Mouse (Mus musculus) stomach, embryonic 16.5 days (tissue): ENCODE data around the gene Ell3. TPM values are rescaled to one million over a fixed set of nuclear protein-coding genes. Genes with fewer than 3 reads are reported as not detected.

ENCODE experiments used
- ATAC-seq: fragments of 200-750 bp; cut with Nextera tagmentation; 2 replicates; pipeline ENCODE4 v1.8.0; 2017; ENCODE audit warnings: moderate number of reproducible peaks, moderate TSS enrichment; ENCODE audit not compliant: insufficient read depth, low FRiP score
- H3K27ac ChIP-seq: fragments of 300-500 bp; sonication (generic); 2 replicates; pipeline ENCODE4 v1.5.1; 2014; ENCODE audit warnings: low read length
- H3K27me3 ChIP-seq: fragments of 300-500 bp; sonication (generic); 2 replicates; pipeline ENCODE4 v1.6.1; 2014; ENCODE audit warnings: low read length, control low read depth, mixed read lengths; ENCODE audit not compliant: control insufficient read depth, insufficient read depth
- H3K36me3 ChIP-seq: fragments of 300-500 bp; sonication (generic); 2 replicates; pipeline ENCODE4 v1.6.1; 2014; ENCODE audit warnings: low read length; ENCODE audit not compliant: control insufficient read depth, insufficient read depth
- H3K4me1 ChIP-seq: fragments of 300-500 bp; sonication (generic); 2 replicates; pipeline ENCODE4 v1.6.1; 2014; ENCODE audit warnings: low read length, control low read depth, mixed read lengths; ENCODE audit not compliant: control insufficient read depth, insufficient read depth
- H3K4me2 ChIP-seq: fragments of 300-500 bp; sonication (generic); 2 replicates; pipeline ENCODE4 v1.6.1; 2014; ENCODE audit warnings: low read depth, low read length, mixed read lengths
- H3K4me3 ChIP-seq: fragments of 300-500 bp; sonication (generic); replicated peaks from 2 replicates; pipeline ENCODE4 v1.5.1; 2014; ENCODE audit warnings: mild to moderate bottlenecking, low read length
- H3K9ac ChIP-seq: fragments of 300-500 bp; sonication (generic); 2 replicates; pipeline ENCODE4 v1.6.1; 2014; ENCODE audit warnings: low read length
- H3K9me3 ChIP-seq: fragments of 300-500 bp; sonication (generic); replicated peaks from 2 replicates; pipeline ENCODE4 v1.6.1; 2016; ENCODE audit warnings: low read length, control low read depth; ENCODE audit not compliant: control insufficient read depth
- WGBS: fragments of 180-500 bp; shearing (Covaris S2); extraction: QIAGEN DNeasy Blood & Tissue Kit; methylation state at CpG from one replicate; pipeline ENCODE4 v1.1.7; 2014; 5-methylcytosine and 5-hydroxymethylcytosine counted together
- polyA plus RNA-seq: library from polyadenylated mRNA; unstranded; fragments of >200 nt; fragmentation: Nextera tagmentation; extraction: Ambion mirVana; gene quantifications from 2 replicates; pipeline ENCODE4 v1.2.1, GENCODE M21; 2015

Ell3 gene
- polyA plus RNA-seq, 1 experiment from 2014 or later: 8.8 TPM

- H3K4me3 ChIP-seq: peak overlapping the region; percentile 94
- H3K36me3 ChIP-seq: no peaks in the 10 kb centered on the region
- peaks cover 22% of the 10 kb centered on the region; the same call in 1 of the 2 replicates for H3K4me1 ChIP-seq
- H3K27me3 ChIP-seq: no peaks in the 10 kb centered on the region
- H3K4me2 ChIP-seq: peak overlapping the region; percentile 91
- no peaks in the 10 kb centered on the region for H3K9me3 ChIP-seq
- WGBS: under 1% methylated on average over 54 of the region's 54 CpGs
- peak overlapping the region; percentile 96 for H3K27ac ChIP-seq
- no peak; the same call in 1 of the 2 replicates for ATAC-seq
- H3K9ac ChIP-seq: peak overlapping the region; percentile 96
Observed at GRCm38 (mm10) chr2:121449545-121450011, 5.5 kb upstream of the Ell3 start.

- H3K4me1 ChIP-seq: peaks cover 22% of the 10 kb centered on the region; the same call in 1 of the 2 replicates
- peak within 1 kb of the TSS; percentile 91 for H3K4me2 ChIP-seq
- H3K36me3 ChIP-seq: no peaks in the 10 kb centered on the region
- H3K4me3 ChIP-seq: peak within 1 kb of the TSS; percentile 94
- peak within 1 kb of the TSS; percentile 96 for H3K9ac ChIP-seq
- peak within 1 kb of the TSS; percentile 97 for H3K27ac ChIP-seq
- peak; percentile 98 for ATAC-seq
- H3K27me3 ChIP-seq: no peaks in the 10 kb centered on the region
- WGBS: under 1% methylated on average over 68 of the region's 74 CpGs
- no peaks in the 10 kb centered on the region for H3K9me3 ChIP-seq
Observed at GRCm38 (mm10) chr2:121448739-121449535, 4.9 kb upstream of the Ell3 start, which contains the start of gene Serf2. TSS of gene Serf2 (plus strand) at chr2:121449195.

- Histone ChIP-seq H3K4me1 (peaks cover 21% of the 10 kb centered on the region; the same call in 1 of the 2 replicates), H3K27me3 (no peaks in the 10 kb centered on the region), H3K4me3 (peak overlapping the region; percentile 94), H3K4me2 (peak overlapping the region; percentile 78), H3K27ac (peak overlapping the region; percentile 97), H3K36me3 (no peaks in the 10 kb centered on the region), H3K9ac (peak overlapping the region; percentile 74), H3K9me3 (no peaks in the 10 kb centered on the region)
- ATAC-seq: no peak
- 12% methylated on average over 9 of the region's 9 CpGs for WGBS
Observed at GRCm38 (mm10) chr2:121448136-121448535, 4.1 kb upstream of the Ell3 start.

GRCm38 (mm10) chr2:121447006-121447405, 2.9 kb upstream of the Ell3 start:
- H3K4me1 ChIP-seq: peaks cover 18% of the 10 kb centered on the region
- no peaks in the 10 kb centered on the region for H3K27me3 ChIP-seq
- H3K9me3 ChIP-seq: no peaks in the 10 kb centered on the region
- ATAC-seq: no peak
- H3K27ac ChIP-seq: no peak overlapping the region
- no peaks in the 10 kb centered on the region for H3K36me3 ChIP-seq
- WGBS: 72% methylated on average over 3 of the region's 3 CpGs
- no peak overlapping the region for H3K4me2 ChIP-seq
- H3K9ac ChIP-seq: no peak overlapping the region
- no peak overlapping the region for H3K4me3 ChIP-seq

GRCm38 (mm10) chr2:121446506-121446905, 2.4 kb upstream of the Ell3 start:
- Histone ChIP-seq H3K27me3 (no peaks in the 10 kb centered on the region), H3K36me3 (no peaks in the 10 kb centered on the region), H3K9ac (no peak overlapping the region), H3K9me3 (no peaks in the 10 kb centered on the region), H3K4me1 (peaks cover 22% of the 10 kb centered on the region), H3K4me2 (no peak overlapping the region), H3K27ac (no peak overlapping the region), H3K4me3 (no peak overlapping the region)
- WGBS: 86% methylated on average over 4 of the region's 4 CpGs
- no peak for ATAC-seq

- H3K27me3 ChIP-seq: no peaks in the 10 kb centered on the region
- no peak overlapping the region for H3K4me2 ChIP-seq
- no peaks in the 10 kb centered on the region for H3K9me3 ChIP-seq
- H3K9ac ChIP-seq: no peak overlapping the region
- no peaks in the 10 kb centered on the region for H3K36me3 ChIP-seq
- H3K4me1 ChIP-seq: peaks cover 11% of the 10 kb centered on the region
- no peak overlapping the region for H3K27ac ChIP-seq
- ATAC-seq: no peak
- WGBS: 77% methylated on average over 3 of the region's 3 CpGs
- no peak overlapping the region for H3K4me3 ChIP-seq
Observed at GRCm38 (mm10) chr2:121445117-121445516, 1.0 kb upstream of the Ell3 start.

GRCm38 (mm10) chr2:121443068-121443349, 1.1 kb downstream of the Ell3 start:
- peak overlapping the region; percentile 81 for H3K4me2 ChIP-seq
- H3K4me1 ChIP-seq: peaks cover 11% of the 10 kb centered on the region
- WGBS: 7% methylated on average over 8 of the region's 8 CpGs
- no peak for ATAC-seq
- no peaks in the 10 kb centered on the region for H3K27me3 ChIP-seq
- no peaks in the 10 kb centered on the region for H3K9me3 ChIP-seq
- H3K27ac ChIP-seq: no peak overlapping the region
- peaks cover 6% of the 10 kb centered on the region for H3K36me3 ChIP-seq
- peak overlapping the region; percentile 60 for H3K9ac ChIP-seq
- H3K4me3 ChIP-seq: peak overlapping the region; percentile 53

GRCm38 (mm10) chr2:121442259-121443067, 1.6 kb downstream of the Ell3 start:
- H3K4me2 ChIP-seq: peak overlapping the region; percentile 81
- WGBS: under 1% methylated on average over 30 of the region's 30 CpGs
- no peaks in the 10 kb centered on the region for H3K27me3 ChIP-seq
- peak; percentile 93 for ATAC-seq
- peaks cover 11% of the 10 kb centered on the region for H3K4me1 ChIP-seq
- H3K9ac ChIP-seq: peak overlapping the region; percentile 60
- no peak overlapping the region for H3K27ac ChIP-seq
- H3K4me3 ChIP-seq: peak overlapping the region; percentile 53
- peaks cover 12% of the 10 kb centered on the region for H3K36me3 ChIP-seq
- no peaks in the 10 kb centered on the region for H3K9me3 ChIP-seq

GRCm38 (mm10) chr2:121441800-121442199, 2.3 kb downstream of the Ell3 start:
- no peaks in the 10 kb centered on the region for H3K27me3 ChIP-seq
- H3K4me3 ChIP-seq: peak overlapping the region; percentile 53
- H3K9ac ChIP-seq: peak overlapping the region; percentile 60
- peak overlapping the region; percentile 81 for H3K4me2 ChIP-seq
- H3K9me3 ChIP-seq: no peaks in the 10 kb centered on the region
- peaks cover 16% of the 10 kb centered on the region for H3K36me3 ChIP-seq
- 7% methylated on average over 11 of the region's 11 CpGs for WGBS
- H3K27ac ChIP-seq: no peak overlapping the region
- ATAC-seq: no peak
- H3K4me1 ChIP-seq: peaks cover 11% of the 10 kb centered on the region
